Mouse (Mus musculus) erythroblast, embryonic 14.5 days (primary cell): ENCODE results near the gene Foxo6.

Experiments used
- GATA1 ChIP-seq: IDR thresholded peaks from 2 replicates; pipeline ENCODE4 v1.6.1; 2012; ENCODE audit warnings: low read length, inconsistent platforms, mixed read lengths
- TAL1 ChIP-seq: IDR thresholded peaks from 3 replicates; pipeline ENCODE4 v1.6.1; 2012; ENCODE audit warnings: low read length, inconsistent platforms, mixed read lengths

GRCm38 (mm10) chr4:120304580-120304979 lies 17.4 kb upstream of the Foxo6 start:
- TF ChIP-seq TAL1 (no peak), GATA1 (no peak)
